Mouse (Mus musculus) liver, adult 2 months (tissue): ENCODE measurements around the gene Sipa1l3.

Experiments used
- CTCF ChIP-seq: fragments of 200-500 bp; IDR thresholded peaks from 2 replicates; pipeline ENCODE4 v1.5.1; 2011; ENCODE audit warnings: low read depth, low read length, control low read depth
- POLR2A ChIP-seq: fragments of 200-500 bp; IDR thresholded peaks from 2 replicates; pipeline ENCODE4 v1.6.1; 2011; ENCODE audit warnings: low read length, control low read depth; ENCODE audit not compliant: insufficient read depth; ENCODE audit errors: extremely low read depth

GRCm38 (mm10) chr7:29289856-29290255 lies 228.6 kb downstream of the Sipa1l3 start:
- TF ChIP-seq CTCF = no peak
- TF ChIP-seq POLR2A = no peak
